Mouse (Mus musculus): ENCODE results near the gene Cd300ld. TPM values are rescaled to one million over a fixed set of nuclear protein-coding genes. Genes with fewer than 3 reads are reported as not detected.
"Not testable (repeated sequence)": the region's sequence is repeated elsewhere in the genome, so short reads cannot be mapped to it uniquely, and the experiment has no call there.

Gene Cd300ld
- 0.14 TPM in 1 of 2 replicates, not detected in the other for polyA plus RNA-seq (2015; fragmentation: Nextera tagmentation; extraction: Ambion mirVana)

- Histone ChIP-seq H3K9ac (no peak within 1 kb of the TSS), H3K4me2 (replicated peaks) (no peak within 1 kb of the TSS), H3K9me3 (no peaks in the 10 kb centered on the region), H3K4me3 (no peak within 1 kb of the TSS), H3K4me1 (no peaks in the 10 kb centered on the region), H3K27ac (no peak within 1 kb of the TSS), H3K36me3 (no peaks in the 10 kb centered on the region), H3K27me3 (no peaks in the 10 kb centered on the region)
- ATAC-seq (ENCODE audit: low FRiP score, low read depth) = no peak
- WGBS = 84% methylated on average over 4 of the region's 4 CpGs
Observed at GRCm38 (mm10) chr11:114989793-114990192, at the start of gene Cd300ld. Cd300ld (minus strand) TSS chr11:114989922.

DNA sequence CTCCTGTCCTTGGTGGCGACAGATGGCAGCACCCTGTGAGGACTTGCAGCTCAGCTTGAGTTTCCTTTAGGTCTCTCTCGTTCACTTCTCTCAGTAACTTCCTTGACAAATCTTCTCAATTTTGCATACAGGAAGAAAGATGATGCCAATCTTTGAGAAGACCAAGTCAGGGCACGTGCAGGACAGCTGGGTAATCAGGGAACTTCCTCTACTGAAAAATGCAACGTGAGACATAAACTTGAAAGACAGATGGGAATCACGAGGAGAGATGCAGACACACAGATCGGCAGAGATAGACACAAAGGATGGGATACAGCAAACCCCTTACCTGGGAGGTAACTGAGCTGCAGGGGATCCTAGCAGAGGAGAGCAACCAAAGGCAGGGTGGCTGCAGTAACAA is 47.9 kb upstream of the Cd300ld start, which contains the start of gene Cd300ld5:
Gene Cd300ld5 (minus strand): TSS at position 101 of the 400 bp plus-strand sequence.
- ATAC-seq (ENCODE audit: low FRiP score, low read depth); H3K9ac ChIP-seq; H3K4me3 ChIP-seq; H3K27ac ChIP-seq; H3K27me3 ChIP-seq; H3K36me3 ChIP-seq; H3K4me2 ChIP-seq (replicated peaks); H3K9me3 ChIP-seq; H3K4me1 ChIP-seq: not testable (repeated sequence)
- no CpG with 5 or more reads among the region's 6 CpGs for WGBS

DNA sequence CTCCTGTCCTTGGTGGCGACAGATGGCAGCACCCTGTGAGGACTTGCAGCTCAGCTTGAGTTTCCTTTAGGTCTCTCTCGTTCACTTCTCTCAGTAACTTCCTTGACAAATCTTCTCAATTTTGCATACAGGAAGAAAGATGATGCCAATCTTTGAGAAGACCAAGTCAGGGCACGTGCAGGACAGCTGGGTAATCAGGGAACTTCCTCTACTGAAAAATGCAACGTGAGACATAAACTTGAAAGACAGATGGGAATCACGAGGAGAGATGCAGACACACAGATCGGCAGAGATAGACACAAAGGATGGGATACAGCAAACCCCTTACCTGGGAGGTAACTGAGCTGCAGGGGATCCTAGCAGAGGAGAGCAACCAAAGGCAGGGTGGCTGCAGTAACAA is 37.2 kb upstream of the Cd300ld start, which contains the start of gene Cd300ld4:
Gene Cd300ld4 (minus strand): TSS at position 101 of the 400 bp plus-strand sequence.
- not testable (repeated sequence) for H3K4me2 ChIP-seq (replicated peaks); H3K27me3 ChIP-seq; ATAC-seq (ENCODE audit: low FRiP score, low read depth); H3K4me1 ChIP-seq; H3K27ac ChIP-seq; H3K9ac ChIP-seq; H3K4me3 ChIP-seq; H3K36me3 ChIP-seq; H3K9me3 ChIP-seq
- no CpG with 5 or more reads among the region's 6 CpGs for WGBS

- not testable (repeated sequence) for H3K9ac ChIP-seq; H3K27ac ChIP-seq; H3K4me2 ChIP-seq (replicated peaks); H3K4me3 ChIP-seq; ATAC-seq (ENCODE audit: low FRiP score, low read depth); H3K4me1 ChIP-seq; H3K9me3 ChIP-seq; H3K27me3 ChIP-seq; H3K36me3 ChIP-seq
- WGBS = no CpG with 5 or more reads among the region's 7 CpGs
Observed at GRCm38 (mm10) chr11:115016093-115016492, 26.4 kb upstream of the Cd300ld start, which contains the start of gene Cd300ld2. Cd300ld2 (minus strand) TSS chr11:115016193.

- H3K4me2 ChIP-seq (replicated peaks) = no peak overlapping the region
- WGBS = 85% methylated on average over 5 of the region's 5 CpGs
- H3K36me3 ChIP-seq = no peaks in the 10 kb centered on the region
- no peaks in the 10 kb centered on the region for H3K4me1 ChIP-seq
- ATAC-seq (ENCODE audit: low FRiP score, low read depth) = no peak
- H3K9me3 ChIP-seq = no peaks in the 10 kb centered on the region
- 0 out of 2 replicates have a peak, but pooled peaks cover 4% of the 10 kb centered on the region for H3K27me3 ChIP-seq
- no peak overlapping the region; the same call in 1 of the 2 replicates for H3K27ac ChIP-seq
- no peak overlapping the region for H3K4me3 ChIP-seq
- no peak overlapping the region for H3K9ac ChIP-seq
Observed at GRCm38 (mm10) chr11:115004070-115004469, 14.3 kb upstream of the Cd300ld start.

GRCm38 (mm10) chr11:115001474-115002040 is 11.8 kb upstream of the Cd300ld start, which contains the start of gene Cd300c2:
Cd300c2 (minus strand) TSS chr11:115001880.
- Histone ChIP-seq H3K27me3 (0 out of 2 replicates have a peak, but pooled peaks cover 4% of the 10 kb centered on the region), H3K4me3 (no peak within 1 kb of the TSS), H3K9me3 (no peaks in the 10 kb centered on the region), H3K4me1 (no peaks in the 10 kb centered on the region), H3K36me3 (no peaks in the 10 kb centered on the region), H3K27ac (no peak within 1 kb of the TSS), H3K4me2 (replicated peaks) (no peak within 1 kb of the TSS), H3K9ac (no peak within 1 kb of the TSS)
- ATAC-seq (ENCODE audit: low FRiP score, low read depth) = no peak
- WGBS = 77% methylated on average over 7 of the region's 7 CpGs

GRCm38 (mm10) chr11:114981866-114982265 is 7.9 kb downstream of the Cd300ld start:
- ATAC-seq (ENCODE audit: low FRiP score, low read depth) = no peak

GRCm38 (mm10) chr11:114972726-114973125 is 17.0 kb downstream of the Cd300ld start:
- peaks cover 22% of the 10 kb centered on the region for H3K9me3 ChIP-seq
- H3K4me2 ChIP-seq (replicated peaks) = no peak overlapping the region
- H3K36me3 ChIP-seq = no peaks in the 10 kb centered on the region
- H3K4me3 ChIP-seq = no peak overlapping the region
- no peak overlapping the region for H3K9ac ChIP-seq
- no peaks in the 10 kb centered on the region for H3K4me1 ChIP-seq
- H3K27me3 ChIP-seq = no peaks in the 10 kb centered on the region
- no peak overlapping the region for H3K27ac ChIP-seq
- ATAC-seq (ENCODE audit: low FRiP score, low read depth) = no peak
- 78% methylated on average over 10 of the region's 10 CpGs for WGBS

More at GRCm38 (mm10) chr11:114981866-114982265, 7.9 kb downstream of the Cd300ld start:
- Histone ChIP-seq H3K4me3 (no peak overlapping the region), H3K4me2 (replicated peaks) (no peak overlapping the region), H3K27ac (no peak overlapping the region), H3K9me3 (peaks cover 24% of the 10 kb centered on the region), H3K4me1 (no peaks in the 10 kb centered on the region), H3K36me3 (no peaks in the 10 kb centered on the region), H3K27me3 (no peaks in the 10 kb centered on the region), H3K9ac (no peak overlapping the region)
- WGBS = 77% methylated on average over 3 of the region's 4 CpGs

GRCm38 (mm10) chr11:114968752-114969207 is 20.9 kb downstream of the Cd300ld start, which contains the start of gene Cd300c:
Cd300c (minus strand) TSS chr11:114969157.
- Histone ChIP-seq H3K4me1 (no peaks in the 10 kb centered on the region), H3K9me3 (peaks cover 7% of the 10 kb centered on the region), H3K36me3 (no peaks in the 10 kb centered on the region), H3K27ac (no peak within 1 kb of the TSS), H3K9ac (no peak within 1 kb of the TSS), H3K4me3 (no peak within 1 kb of the TSS), H3K4me2 (replicated peaks) (no peak within 1 kb of the TSS), H3K27me3 (no peaks in the 10 kb centered on the region)
- no peak for ATAC-seq (ENCODE audit: low FRiP score, low read depth)
- WGBS = 81% methylated on average over 9 of the region's 9 CpGs

- ATAC-seq (ENCODE audit: low FRiP score, low read depth) = no peak
- Histone ChIP-seq H3K4me3 (no peak overlapping the region), H3K9me3 (no peaks in the 10 kb centered on the region)
Observed at GRCm38 (mm10) chr11:114965182-114965828, 24.4 kb downstream of the Cd300ld start.

GRCm38 (mm10) chr11:114960369-114960768 is 29.4 kb downstream of the Cd300ld start:
- H3K9ac ChIP-seq = no peak overlapping the region
- H3K27me3 ChIP-seq = no peaks in the 10 kb centered on the region
- no peak for ATAC-seq (ENCODE audit: low FRiP score, low read depth)
- H3K4me2 ChIP-seq (replicated peaks) = no peak overlapping the region
- H3K27ac ChIP-seq = no peak overlapping the region
- no peaks in the 10 kb centered on the region for H3K9me3 ChIP-seq
- no peak overlapping the region for H3K4me3 ChIP-seq
- no peaks in the 10 kb centered on the region for H3K36me3 ChIP-seq
- WGBS = 65% methylated on average over 1 of the region's 1 CpGs
- no peaks in the 10 kb centered on the region for H3K4me1 ChIP-seq

More at GRCm38 (mm10) chr11:114965182-114965828, 24.4 kb downstream of the Cd300ld start:
- Histone ChIP-seq H3K27ac (no peak overlapping the region), H3K36me3 (no peaks in the 10 kb centered on the region), H3K27me3 (no peaks in the 10 kb centered on the region), H3K9ac (no peak overlapping the region), H3K4me2 (replicated peaks) (no peak overlapping the region), H3K4me1 (no peaks in the 10 kb centered on the region)
- WGBS = 58% methylated on average over 3 of the region's 3 CpGs

DNA sequence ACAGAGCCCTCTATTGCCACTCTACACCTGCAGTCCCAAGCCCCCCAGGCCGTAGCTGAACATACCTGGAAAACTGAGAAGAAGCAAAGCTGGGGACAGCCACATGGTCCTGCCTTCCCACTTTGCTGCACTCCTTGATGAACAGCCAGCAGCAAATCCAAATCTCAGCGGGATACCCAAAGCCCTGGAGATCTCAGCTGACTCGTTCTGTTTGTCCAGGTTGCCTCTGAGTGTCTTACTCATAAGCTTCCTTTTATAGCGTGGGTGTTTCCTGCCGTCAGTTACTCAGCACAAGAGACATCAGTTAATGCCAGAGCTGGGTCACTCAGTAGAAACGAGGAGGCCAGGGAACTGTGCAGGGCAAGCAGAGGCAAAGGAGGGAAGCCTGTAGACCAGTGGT is 55.6 kb downstream of the Cd300ld start, which contains the start of gene Cd300lb:
Gene Cd300lb (minus strand): TSS at position 243 of the 400 bp plus-strand sequence.
- Histone ChIP-seq H3K4me1 (no peaks in the 10 kb centered on the region), H3K9me3 (no peaks in the 10 kb centered on the region), H3K27me3 (no peaks in the 10 kb centered on the region), H3K27ac (no peak within 1 kb of the TSS), H3K4me3 (no peak within 1 kb of the TSS), H3K36me3 (no peaks in the 10 kb centered on the region), H3K4me2 (replicated peaks) (no peak within 1 kb of the TSS), H3K9ac (no peak within 1 kb of the TSS)
- WGBS = 57% methylated on average over 6 of the region's 6 CpGs
- no peak for ATAC-seq (ENCODE audit: low FRiP score, low read depth)

Data from limb, embryonic 13.5 days (tissue).